8 mouse cellular contexts compared by ENCODE assay signal in the genomic region with DNA sequence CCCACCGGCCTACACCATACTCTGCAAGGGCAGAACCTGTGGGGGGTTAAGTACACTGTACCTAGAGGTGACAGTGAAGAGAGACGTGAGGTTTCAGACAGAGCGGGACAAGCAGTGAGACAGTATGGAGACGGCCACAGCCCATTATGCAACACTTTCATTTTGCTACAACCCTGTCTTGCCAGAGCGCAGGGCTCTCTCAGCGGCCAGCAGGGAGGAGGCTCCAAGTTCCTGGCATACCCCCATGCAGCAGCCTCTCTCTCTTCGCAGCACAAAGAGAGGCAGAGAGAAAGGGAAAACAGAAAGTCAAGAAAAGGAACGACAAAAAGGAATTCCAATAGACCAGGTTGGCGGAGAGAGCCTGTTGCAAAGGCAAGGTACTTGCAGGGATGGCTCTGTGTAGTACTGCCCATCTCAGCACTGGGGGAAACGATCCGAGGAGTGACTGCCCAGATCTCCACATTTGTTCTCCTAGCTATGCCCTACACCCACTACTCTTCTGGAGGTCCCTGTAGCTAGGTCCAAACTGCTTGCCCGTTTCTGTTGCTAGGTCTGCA. TPM values are rescaled to one million over a fixed set of nuclear protein-coding genes. Genes with fewer than 3 reads are reported as not detected.
DNase-seq lines count a peak whose midpoint lies in the region; ATAC-seq and TF ChIP-seq lines count a peak whose summit lies in the region.

No protein-coding gene starts in this region.

- H3K9me3 ChIP-seq in hindbrain, embryonic 15.5 days, result no peaks in the 10 kb centered on the region

- H3K9ac ChIP-seq in hindbrain, embryonic 15.5 days, result peak overlapping the region; percentile 31

- H3K27ac ChIP-seq in gastrocnemius, adult 2 months, result peak overlapping the region; percentile 79
- H3K27ac ChIP-seq in hindbrain, embryonic 15.5 days (replicated peaks), result 0 out of 2 replicates have a peak overlapping the region, but pooled peaks have one; percentile 7

- no peak for DNase-seq in frontal cortex, postnatal 25 days (ENCODE audit: low spot score in 2 of 2)
- peak; percentile 83 for DNase-seq in cerebellum, adult 9-11 months
- DNase-seq in gastrocnemius, adult 2 months, result peak; percentile 78
- DNase-seq in left cerebral cortex, adult 18-20 months (ENCODE audit: low spot score in 2 of 2), result peak; percentile 50 to 64
- peak; percentile 72 for DNase-seq in lung, postnatal 36 days
- peak; percentile 59 for DNase-seq in ovary, postnatal 36 days (ENCODE audit: low spot score)

- H3K27me3 ChIP-seq in hindbrain, embryonic 15.5 days, result peaks cover 7% of the 10 kb centered on the region; the same call in 1 of the 2 replicates

- peaks cover 16% of the 10 kb centered on the region for H3K4me1 ChIP-seq in hindbrain, embryonic 15.5 days (replicated peaks)

- intact Hi-C loops in gastrocnemius, adult 2 months (cut with DNase I), result no loop called here

- peak overlapping the region; percentile 75 for H3K4me3 ChIP-seq in gastrocnemius, adult 2 months
- H3K4me3 ChIP-seq in hindbrain, embryonic 15.5 days, result peak overlapping the region; percentile 40

- ATAC-seq in frontal cortex, adult (ENCODE audit: low TSS enrichment), result peak; percentile 87
- peak; percentile 52 for ATAC-seq in hindbrain, embryonic 15.5 days (ENCODE audit: low FRiP score, low read depth)

- no peak for TF ChIP-seq CTCF in gastrocnemius, adult 2 months (IDR thresholded peaks at IDR 0.05)

- H3K36me3 ChIP-seq in hindbrain, embryonic 15.5 days, result no peaks in the 10 kb centered on the region

- H3K4me2 ChIP-seq in hindbrain, embryonic 15.5 days, result peak overlapping the region; percentile 73

- under 1% methylated on average over 12 of the region's 12 CpGs for WGBS in hindbrain, embryonic 15.5 days

RNA-seq across cellular contexts. Expression of a gene that starts 0.7 kb away (rescaled TPM):
- total RNA-seq in gastrocnemius, adult 2 months (2021), result 1 to 10 TPM; 4.5 to 5.7 TPM
- 14.8 and 15.4 TPM in 2 replicates for polyA plus RNA-seq in hindbrain, embryonic 15.5 days (2015; fragmentation: Nextera tagmentation; extraction: Ambion mirVana)
- total RNA-seq in left cerebral cortex, adult 18-20 months (2021), result 10 to 100 TPM; 14.2 to 16.5 TPM

RNA-seq across cellular contexts. Expression of a gene that starts 16.5 kb away (rescaled TPM):
- 1 to 10 TPM; 2.6 to 3.2 TPM for total RNA-seq in gastrocnemius, adult 2 months (2021)
- 1.2 and 1.5 TPM in 2 replicates for polyA plus RNA-seq in hindbrain, embryonic 15.5 days (2015; fragmentation: Nextera tagmentation; extraction: Ambion mirVana)
- 1 to 10 TPM; 2.5 to 2.6 TPM for total RNA-seq in left cerebral cortex, adult 18-20 months (2021)

RNA-seq across cellular contexts. Expression of a gene that starts 16.9 kb away (rescaled TPM):
- total RNA-seq in gastrocnemius, adult 2 months (2021), result not detected
- not detected in 2 replicates for polyA plus RNA-seq in hindbrain, embryonic 15.5 days (2015; fragmentation: Nextera tagmentation; extraction: Ambion mirVana)
- total RNA-seq in left cerebral cortex, adult 18-20 months (2021), result not detected

RNA-seq across cellular contexts. Expression of a gene that starts 24.5 kb away (rescaled TPM):
- 10 to 100 TPM; 32.5 to 55.0 TPM for total RNA-seq in gastrocnemius, adult 2 months (2021)
- 77.1 and 80.5 TPM in 2 replicates for polyA plus RNA-seq in hindbrain, embryonic 15.5 days (2015; fragmentation: Nextera tagmentation; extraction: Ambion mirVana)
- total RNA-seq in left cerebral cortex, adult 18-20 months (2021), result 10 to 100 TPM; 53.6 to 54.5 TPM

RNA-seq across cellular contexts. Expression of a gene that starts 24.6 kb away (rescaled TPM):
- not detected for total RNA-seq in gastrocnemius, adult 2 months (2021)
- not detected in 2 replicates for polyA plus RNA-seq in hindbrain, embryonic 15.5 days (2015; fragmentation: Nextera tagmentation; extraction: Ambion mirVana)
- not detected for total RNA-seq in left cerebral cortex, adult 18-20 months (2021)

Comparison
In these comparisons a context has a peak if more than half of its experiments do, and no peak if none do; other contexts are left out.
1. DNase-seq: peak in cerebellum, adult 9-11 months (single experiment), gastrocnemius, adult 2 months (single experiment), left cerebral cortex, adult 18-20 months (2 of 2), lung, postnatal 36 days (single experiment) and ovary, postnatal 36 days (single experiment); none in frontal cortex, postnatal 25 days (0 of 2).